Mouse (Mus musculus): ENCODE data around the gene Itpk1.

The Itpk1 gene

DNA sequence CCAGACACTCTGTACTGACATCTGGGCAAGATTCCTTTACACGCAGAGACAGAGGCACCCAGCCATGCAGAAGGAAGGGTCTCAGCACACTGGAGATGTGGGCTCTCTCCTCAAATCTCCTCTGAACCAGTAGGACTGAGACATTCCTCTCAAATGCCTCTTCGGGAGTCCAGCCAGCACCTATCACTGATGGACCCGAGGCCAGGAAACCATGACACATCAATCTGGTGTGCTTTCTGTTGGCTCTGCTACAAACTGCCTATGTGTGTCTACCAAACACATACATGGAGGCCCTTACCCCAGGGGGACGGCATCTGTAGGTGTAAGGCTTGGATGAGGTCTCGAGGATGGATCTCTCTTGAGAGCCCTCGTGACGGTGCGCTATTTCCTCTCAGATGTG is 117.6 kb downstream of the Itpk1 start:
- no peak for DNase-seq

DNA sequence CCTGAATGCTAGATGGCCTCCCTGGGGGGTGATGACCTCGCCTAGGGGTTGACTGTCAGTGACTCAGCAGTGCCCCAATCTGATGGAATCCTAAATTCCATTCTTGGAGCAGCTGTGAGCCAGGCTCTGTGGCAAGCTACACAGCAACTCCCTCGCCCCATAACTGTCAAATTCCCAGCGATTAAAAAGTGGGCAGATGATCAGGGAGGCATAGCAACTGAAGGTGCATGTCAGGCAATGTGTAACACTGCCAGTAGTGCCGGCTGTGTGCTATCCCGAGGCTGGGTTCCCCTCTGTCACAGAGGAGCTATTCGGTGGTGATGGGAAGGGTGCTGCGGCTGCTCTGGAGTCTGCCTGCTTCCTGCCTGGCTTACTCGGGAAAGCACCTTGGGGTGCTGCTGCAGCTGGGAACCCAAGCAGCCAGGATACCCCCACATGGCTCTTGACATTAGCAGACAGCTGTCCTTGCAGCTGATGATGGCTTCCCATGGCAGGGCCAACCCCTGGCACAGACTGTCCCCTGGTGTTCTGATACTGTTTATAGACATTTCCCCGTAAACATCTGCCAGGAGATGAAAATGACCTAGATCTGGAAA is 118.3 kb downstream of the Itpk1 start:
- DNase-seq, result no peak

DNA sequence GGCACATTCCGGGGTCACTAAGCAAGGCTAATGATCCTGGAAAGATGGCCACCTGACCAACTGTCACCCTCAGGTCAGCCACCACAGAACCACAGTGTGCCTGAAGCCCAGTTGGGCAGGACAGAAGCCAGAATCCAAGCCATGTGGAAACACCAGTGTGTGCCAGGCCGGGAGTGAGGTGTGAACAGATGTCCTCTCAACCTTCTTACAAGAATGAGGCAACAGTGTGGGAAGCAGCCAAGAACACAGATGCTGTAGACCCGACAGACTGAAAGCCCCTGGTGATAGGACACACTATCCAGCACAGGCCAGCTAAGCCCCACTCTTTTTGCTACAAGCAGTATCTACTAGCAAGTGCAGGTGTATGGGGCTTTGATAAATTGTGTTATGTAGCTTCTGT is 119.3 kb downstream of the Itpk1 start:
- DNase-seq, result no peak

DNA sequence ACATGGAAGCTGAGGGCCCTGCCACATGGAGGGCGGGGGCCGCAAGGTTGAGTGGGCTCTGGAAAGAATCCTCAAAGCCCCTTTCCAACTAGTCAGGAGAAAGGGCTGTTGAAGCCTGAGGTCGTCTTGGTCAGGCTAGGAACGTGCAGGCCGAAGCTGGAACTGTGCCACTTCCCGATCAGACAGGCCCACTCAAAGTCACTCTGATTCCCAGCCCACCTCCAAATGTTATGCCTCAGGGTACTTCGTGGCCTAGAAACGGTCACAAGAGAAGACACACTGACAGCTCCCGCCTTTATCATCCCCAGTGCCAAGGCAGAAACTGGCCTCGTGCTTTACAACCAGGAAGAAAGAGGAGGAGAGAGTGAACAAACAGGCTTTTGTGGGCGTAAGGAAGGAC is 122.3 kb downstream of the Itpk1 start:
- DNase-seq, result no peak

DNA sequence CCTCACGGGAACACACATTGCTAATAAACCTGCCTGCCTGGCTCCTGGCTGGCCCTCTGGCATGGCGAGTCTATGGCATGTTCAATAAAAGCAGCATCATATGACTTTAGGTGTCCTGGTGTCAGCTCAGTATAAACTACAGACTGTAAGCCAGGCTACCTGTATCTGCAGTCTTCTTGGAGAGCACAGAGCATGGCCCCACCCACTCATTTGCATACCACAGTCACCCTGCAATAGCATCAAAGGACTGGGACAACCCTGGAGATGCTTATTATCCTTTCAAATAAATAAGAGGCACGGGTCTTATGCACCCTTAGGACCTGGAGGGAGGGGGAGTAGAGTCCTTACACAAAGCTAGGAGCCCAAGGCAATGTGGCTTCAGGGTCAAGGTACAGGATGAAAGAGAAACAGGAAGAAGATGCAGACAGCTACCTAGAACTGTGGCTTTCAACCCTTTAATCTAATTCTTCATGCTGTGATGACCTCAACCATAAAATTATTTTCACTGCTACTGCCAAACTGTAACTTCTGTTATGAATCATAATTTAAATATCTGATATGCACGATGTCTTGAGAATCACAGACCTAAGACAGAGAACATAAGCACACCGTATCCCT is 123.0 kb downstream of the Itpk1 start:
- DNase-seq, result no peak

DNA sequence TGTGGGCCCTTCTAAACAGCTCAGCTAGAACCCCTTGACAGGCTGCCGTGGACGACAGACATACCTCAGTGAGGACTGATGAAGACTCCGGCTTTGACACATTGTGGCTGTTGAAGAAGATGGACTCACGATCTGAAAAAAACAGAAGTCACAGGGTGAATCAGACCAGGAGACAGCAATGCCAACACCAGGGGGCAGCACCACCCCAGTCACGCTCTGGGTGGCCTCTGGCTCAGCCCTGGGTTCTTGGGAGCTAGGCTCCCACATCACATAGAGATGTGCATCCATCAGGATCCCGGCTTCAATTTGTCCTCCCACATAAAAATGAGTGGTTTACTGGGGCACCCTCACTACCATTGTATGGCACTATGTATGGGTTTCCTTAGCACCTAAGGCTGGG is 125.7 kb downstream of the Itpk1 start:
- DNase-seq, result peak; percentile 92

DNA sequence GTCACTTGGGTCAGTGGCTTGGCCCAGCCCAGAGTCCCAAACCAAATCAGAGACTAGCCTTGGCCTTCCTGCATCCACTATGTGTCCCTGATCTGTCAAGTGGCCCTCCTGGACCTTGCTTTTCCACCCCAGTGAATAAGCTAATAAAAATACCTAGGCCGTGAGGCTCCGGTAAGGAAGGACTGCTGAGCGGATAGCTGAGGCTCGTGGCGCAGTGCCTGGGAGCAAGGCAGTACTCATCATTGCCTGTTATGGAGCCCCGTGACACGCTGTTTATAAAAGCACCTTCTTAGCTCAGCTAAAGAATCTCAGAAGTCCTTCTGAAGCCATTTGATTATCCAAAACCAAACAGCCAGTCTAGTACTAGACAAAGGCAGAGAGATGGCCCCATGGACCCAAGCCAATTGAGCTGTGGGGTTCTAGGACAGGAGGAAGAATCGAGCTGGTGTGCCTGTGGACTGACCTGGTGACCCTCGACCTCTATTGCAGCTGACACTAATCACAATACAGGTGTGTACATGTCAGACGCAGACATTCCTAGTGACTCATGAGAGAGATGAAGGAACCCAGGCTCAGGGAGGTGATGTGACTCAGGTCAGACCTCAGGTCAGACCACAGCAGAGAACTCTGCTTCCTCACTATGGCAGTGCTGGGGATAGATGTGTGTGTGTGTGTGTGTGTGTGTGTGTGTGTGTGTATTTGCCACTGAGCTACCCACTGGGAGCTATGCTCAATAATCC is 127.9 kb downstream of the Itpk1 start:
- no peak for DNase-seq

DNA sequence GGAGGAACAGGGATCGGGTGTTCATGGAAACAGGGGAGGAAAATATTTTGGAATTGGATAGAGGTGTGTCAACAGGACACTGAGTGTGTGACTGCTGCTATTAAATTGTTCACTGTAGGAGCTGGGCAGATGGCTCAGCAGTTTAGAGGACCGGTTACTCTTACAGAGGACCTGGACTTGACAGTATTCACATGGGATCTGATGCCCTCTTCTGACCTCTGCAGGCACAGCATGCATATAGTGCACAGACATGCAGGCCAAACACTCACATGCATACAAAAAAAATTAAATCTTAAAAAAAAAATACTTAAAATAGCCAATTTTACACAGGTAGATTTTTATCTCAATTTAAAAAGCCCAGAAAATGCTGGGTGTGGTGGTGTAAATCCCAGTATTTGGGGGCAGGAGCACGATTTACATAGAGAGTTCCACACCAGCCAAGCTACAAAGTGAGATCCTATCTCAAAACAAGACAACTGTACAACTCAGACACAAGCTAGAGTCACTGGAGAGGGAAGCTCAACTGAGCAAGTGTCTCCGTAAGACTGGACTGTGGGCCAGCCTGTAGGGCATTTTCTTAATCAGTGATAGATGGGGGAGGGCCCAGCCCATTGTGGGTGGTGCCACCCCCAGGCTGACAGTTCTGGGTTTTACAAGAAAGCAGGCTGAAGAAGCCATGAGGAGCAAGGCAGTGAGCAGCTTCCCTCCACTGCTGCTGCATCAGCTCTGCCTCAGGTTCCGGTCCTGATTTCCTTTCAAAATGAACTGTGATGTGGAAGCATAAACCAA is 129.0 kb downstream of the Itpk1 start:
- no peak for DNase-seq

DNA sequence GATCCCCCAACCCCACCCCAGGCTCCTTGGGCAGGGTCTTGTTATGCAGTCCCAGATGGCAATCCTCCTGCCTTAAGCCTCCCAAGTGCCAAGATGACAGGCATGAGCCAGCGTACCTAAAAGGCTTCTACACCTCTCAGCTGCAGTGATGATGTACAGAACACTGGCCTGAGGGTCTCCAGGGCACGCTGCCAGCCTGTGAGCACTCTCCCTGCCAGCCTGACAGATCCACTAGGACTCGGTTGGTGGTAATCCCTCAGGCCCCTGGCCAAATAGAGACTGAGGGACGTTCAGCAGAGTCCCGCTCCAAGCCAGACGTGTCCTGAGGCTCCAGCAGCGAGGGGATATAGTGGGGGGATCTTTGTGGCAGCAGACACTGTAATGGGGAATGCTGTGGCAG is 131.7 kb downstream of the Itpk1 start:
- DNase-seq, result no peak

DNA sequence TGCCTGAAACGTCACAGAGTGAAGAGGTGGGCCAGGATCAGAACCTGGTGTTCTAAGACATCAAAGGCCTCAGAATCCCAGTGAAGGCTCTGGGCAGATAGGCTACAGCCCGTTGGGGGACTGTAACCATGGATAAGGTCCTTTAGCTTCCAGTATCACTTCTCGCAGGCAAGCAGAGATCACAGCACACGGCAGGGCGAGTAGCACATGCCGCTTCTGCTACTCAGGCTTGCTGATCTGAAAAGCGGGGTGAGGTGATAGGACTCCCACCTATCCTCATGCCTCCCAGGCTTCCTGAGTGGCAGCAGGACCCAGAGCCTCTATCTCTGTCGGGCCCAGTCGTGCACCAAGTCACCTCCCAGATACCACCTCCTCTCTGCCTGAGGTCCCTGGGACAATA is 133.1 kb downstream of the Itpk1 start:
- DNase-seq, result no peak

DNA sequence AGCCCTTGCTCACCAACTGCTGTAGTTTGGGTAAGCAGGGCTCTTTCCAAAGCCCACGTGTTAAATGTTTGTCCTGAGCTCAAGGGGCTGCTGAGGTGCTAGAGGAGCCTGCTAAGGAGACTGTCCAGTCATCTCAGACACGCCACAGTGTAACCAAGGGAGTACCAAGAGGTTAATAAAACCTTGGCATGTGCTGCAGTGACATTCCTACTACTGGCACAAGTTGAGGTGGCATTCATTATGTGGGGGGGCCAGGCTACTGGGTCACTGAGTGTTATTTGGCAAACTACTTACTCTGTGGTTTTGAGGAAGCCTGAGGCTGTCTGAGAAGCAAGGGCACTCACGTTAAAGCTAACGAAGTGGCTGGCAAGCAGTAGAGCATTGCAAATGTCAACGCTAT is 134.0 kb downstream of the Itpk1 start:
- no peak for DNase-seq

DNA sequence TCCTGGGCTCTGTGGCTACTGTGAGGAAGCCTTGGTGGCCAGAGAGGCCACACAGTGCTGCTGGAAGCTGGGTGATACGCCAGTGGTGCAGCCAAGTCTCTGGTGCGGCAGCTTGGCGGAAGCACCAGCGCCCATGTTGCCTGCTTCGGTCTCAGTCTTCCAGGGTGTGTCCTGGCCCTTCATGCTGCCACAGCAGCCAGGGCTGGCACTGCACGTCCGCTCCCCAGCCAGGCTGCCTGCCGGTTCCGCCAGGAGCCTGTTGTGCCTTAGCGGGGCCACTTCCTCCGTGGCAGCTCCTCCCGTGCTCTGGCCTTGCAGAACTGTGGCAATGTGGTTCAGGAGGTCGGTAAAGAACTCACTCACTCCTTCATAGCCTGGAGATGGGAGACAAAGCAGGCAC is 134.6 kb downstream of the Itpk1 start:
- DNase-seq, result no peak

DNA sequence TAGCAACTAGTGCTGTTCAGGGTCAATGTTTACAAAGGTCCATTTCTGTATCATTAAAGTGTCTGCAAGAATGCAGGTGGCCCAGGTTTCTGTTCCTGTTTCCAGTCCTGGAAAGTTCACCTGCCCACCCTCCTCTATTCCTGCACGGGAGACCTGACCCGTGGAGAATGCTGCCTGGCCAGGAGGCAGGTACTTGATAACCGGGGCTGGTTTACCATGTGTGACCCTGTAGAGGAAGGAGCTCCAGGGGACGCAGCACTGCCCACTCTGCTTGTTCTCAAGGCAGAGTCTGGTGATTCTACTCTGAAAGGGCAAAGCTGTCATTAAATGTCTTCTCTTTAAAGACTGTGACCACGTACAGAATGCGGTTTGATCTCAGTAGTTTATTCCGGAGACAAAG is 136.5 kb downstream of the Itpk1 start:
- no peak for DNase-seq

DNA sequence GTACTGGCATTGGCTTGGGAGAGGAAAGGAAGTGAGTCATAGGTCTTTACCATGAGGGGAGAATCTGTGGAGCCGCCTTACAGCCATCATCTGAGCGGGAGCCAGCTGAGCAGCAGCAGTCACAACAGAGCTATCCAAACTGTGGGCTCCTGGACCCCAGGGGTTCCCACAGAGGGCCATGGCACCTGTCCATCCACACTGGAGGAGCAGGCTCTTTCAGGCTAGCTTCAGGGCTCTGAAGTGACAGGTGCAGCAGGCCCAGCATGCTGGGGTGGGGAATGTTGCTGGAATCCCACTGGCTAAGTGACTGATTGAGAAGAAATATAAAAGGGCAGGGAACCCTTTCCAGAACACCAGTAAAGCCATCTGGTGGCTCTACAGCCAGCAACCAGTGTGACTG is 137.8 kb downstream of the Itpk1 start:
- DNase-seq, result no peak

DNA sequence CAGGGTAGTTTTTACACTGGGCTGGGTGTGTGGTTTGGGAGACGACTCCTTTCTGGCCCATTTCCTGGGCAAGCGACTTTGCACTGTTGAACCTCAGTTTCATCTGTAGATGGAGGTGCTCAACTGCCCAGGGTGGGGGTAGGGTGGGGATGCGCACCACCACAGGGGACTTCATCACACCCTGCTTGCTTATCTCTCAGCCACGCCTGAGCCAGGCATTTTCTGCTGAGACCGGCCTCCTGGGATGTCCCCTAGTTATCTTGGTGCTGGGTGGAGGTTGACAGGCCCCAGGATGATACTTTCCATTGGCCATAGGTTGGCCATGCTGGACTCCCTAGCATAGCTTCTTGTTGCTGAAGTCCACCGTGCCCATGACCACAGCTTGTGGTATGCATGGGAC is 139.6 kb downstream of the Itpk1 start:
- no peak for DNase-seq

DNA sequence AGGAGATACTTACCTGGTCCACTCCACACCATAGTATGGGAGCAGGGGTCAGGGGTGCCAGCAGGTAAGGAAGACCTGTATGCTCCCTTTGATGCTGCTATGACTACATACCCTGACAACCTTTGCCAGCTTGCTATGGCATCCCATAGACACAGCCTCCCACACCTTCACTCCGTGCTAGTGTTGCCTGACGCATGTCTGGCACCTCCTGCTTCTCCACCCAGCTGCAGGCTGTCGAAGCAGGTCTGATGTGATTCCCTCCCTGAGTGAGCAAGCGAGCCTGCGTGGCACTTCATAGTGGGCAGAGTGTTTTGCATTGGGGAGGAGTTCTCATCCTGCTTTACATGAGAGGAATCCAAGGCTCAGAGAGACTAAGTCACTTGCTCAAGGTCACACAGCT is 147.4 kb downstream of the Itpk1 start:
- DNase-seq, result no peak

DNA sequence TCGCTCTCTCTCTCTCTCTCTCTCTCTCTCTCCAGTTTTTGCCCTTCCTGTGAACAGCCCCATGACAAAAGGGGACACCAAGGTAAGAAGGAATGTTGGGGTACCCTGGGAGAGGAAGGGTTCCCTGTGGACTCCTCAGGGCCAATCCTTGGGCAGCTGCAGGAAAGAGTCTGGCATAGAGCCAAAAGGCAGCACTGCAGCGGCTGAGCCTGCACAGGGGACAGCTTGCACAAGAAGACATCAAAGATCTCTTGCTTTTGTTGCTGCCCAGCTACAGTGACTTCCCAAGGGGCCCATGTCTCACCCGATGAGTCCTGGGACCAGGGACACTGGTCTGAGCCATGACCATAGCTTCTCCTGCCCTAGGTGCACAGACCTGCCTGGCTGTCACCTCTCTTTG is 148.9 kb downstream of the Itpk1 start:
- no peak for DNase-seq

DNA sequence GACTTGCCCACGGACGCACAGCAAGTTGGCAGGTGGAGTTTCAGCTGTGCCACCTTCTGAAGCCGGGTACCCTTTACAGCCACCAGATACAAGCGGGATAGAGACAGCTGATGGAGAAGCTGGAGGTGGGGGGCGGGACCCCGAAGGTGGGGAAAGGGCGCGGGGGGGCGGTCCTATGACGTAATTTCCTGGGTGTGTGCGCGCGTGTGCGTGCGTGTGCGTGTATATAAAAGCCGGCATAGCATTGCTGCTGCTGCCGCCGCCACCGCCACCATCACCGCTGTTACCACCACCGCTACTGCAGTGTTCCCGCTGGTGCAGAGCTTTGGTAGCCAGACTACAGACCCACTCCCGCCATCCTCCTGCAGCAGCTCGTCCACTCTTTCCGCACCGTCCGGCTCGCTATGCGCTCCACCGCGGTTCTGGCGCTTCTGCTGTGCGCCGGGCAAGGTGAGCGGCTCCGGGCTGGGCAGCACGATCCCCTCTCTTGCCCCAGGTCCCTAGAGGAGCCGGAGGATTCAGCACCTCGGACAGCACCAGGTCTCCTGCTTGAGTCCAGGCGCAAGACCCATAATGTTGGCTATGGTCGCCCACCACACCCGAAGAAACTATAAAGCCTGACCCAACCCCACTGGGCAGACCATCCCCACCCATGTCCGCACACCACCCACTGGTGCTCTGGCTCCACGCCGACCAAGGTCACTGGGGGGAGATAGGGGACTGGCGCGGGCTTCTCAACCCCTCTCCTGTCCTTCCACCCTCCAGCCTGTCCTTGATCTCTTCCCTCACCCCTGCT is 149.8 kb downstream of the Itpk1 start, which contains the start of gene Chga:
Gene Chga (plus strand): TSS at position 249 of the 796 bp plus-strand sequence.
- peak; percentile 91 for DNase-seq

DNA sequence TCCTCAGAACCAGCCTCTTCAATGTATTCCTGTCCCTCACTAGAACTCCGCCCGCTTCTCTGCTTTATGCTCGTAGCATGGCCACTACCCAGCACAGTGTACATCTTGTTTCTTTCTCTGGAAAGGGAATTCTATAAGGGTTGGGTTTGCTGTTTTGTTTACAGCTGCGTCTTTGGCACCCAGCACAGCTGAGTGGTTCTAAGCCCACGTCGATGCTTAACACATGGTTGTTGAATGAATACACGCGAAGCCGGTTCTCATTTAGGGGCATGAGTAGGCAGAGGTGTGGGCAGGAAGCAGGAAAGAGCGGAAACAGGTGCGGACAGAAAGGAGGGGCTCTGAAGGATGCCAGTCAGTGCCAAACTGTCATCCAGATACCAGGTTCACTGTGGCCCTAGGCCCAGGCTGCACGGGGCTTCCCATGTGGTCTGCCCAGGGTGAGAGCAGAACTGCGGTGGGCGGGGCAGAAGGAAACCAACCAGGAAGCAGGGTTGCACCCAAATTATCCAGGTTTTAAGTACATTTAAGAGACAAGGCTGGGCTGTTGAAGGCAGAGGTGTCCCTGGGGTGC is 150.9 kb downstream of the Itpk1 start:
- no peak for DNase-seq

DNA sequence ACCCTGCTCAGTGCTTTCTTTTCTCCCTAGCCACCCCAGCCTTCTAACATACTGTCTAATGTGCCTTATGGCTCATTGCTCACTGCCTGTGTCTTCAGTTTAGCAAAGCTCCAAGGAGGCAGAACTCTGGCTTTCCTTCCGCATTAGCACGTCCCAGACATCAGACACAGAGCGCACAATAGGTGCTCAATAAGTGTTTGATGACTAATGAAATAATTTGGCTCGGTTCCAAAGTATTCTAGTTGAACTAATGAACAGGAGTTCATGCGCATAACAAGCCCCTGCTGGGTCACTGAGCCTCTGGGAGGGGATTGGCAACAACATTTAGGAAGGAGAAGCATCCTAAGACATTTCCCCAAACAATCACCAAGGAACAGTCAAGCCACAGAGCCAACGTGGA is 152.7 kb downstream of the Itpk1 start:
- DNase-seq, result no peak

DNA sequence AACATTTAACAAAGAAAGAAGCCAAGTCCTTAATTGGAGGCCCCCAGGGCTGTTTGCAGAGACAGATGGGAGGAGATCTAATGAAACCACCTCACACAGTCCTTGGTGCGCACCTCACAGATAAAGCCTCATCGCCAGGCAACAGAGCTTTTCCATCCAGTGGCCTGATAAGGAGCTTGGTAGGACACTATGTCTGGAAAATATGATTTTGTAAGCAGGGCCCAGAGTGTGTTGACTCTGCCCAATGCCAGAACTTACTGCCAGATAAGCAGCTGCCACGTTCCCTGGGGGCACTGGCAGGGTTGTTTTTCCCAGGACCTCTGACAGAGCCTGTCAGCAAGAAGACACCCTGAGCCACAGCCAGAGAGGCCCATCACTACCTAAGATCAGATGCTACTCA is 153.5 kb downstream of the Itpk1 start:
- no peak for DNase-seq

DNA sequence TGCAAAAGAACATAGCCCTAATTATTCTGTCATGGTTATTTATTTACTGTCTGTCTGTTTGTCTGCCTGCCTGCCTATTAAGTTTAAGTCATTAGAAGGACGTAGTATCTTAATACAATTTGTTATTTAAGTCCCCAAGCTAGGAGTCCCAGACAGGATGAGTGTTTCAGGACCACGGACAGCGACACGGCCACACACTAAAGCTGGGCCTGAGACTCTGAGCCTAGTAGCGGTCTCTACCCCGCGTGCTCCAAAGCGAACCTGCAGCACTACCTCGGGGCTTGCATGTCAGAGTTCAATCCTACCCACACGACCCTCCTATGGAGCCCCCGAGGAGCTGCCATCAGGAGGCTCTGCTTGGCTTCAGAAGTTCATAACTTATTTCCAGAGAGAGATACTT is 154.2 kb downstream of the Itpk1 start:
- peak; percentile 60 for DNase-seq

DNA sequence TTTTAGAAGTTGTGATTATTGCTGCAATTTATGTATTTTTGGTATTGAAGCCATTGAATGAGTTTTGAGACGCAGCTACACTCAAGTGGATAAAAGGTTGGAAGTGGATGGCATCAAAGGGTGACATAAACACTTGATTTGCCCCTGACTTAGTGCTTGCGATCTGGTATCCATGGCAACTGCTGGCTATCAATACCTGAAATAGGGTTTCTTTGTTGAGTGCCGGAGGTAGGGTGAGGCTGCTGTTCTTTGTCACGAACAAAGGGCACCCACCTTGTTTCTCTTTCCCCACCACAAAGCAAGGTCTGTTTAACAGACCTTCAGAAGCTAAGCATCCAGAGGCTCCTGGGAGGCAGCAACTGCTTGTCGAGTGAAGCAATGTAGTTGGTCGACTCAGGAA is 159.6 kb downstream of the Itpk1 start:
- DNase-seq, result no peak

All from right cerebral cortex, postnatal 4 days (tissue).